Mouse (Mus musculus) liver, adult 10 weeks (tissue): ENCODE measurements around the gene Foxa1. TPM values are rescaled to one million over a fixed set of nuclear protein-coding genes. Genes with fewer than 3 reads are reported as not detected.

Source experiments
- polyA plus RNA-seq: library from polyadenylated mRNA; stranded (reverse); fragments of 350-450 nt; fragmentation: Illumina TruSeq; extraction: RNeasy Lipid Tissue Mini Kit (QIAGEN cat#74804); gene quantifications from one replicate; pipeline ENCODE4 v1.2.3, GENCODE M21; 2014; ENCODE audit warnings: low read depth, low replicate concordance

Foxa1 gene
- 20.8 TPM for polyA plus RNA-seq

GRCm38 (mm10) chr12:57546415-57547201 lies at the start of gene Foxa1:
TSS of gene Foxa1 (minus strand) at chr12:57546916.

GRCm38 (mm10) chr12:57563909-57564308 lies 17.2 kb upstream of the Foxa1 start, which contains the start of gene Ttc6:
TSS of gene Ttc6 (plus strand) at chr12:57564113.

Other genes with a start within 250 kb of the Foxa1 start
- 1.7 TPM for gene Ttc6, start 17.2 kb upstream of the Foxa1 start, polyA plus RNA-seq